Mouse (Mus musculus): ENCODE measurements at regions not wholly inside any gene's neighbourhood (a gene's known extent, or its start where the extent isn't known, plus 50 kb on each side); places are given as distances from the start of the nearest gene placed in this dataset.

DNA sequence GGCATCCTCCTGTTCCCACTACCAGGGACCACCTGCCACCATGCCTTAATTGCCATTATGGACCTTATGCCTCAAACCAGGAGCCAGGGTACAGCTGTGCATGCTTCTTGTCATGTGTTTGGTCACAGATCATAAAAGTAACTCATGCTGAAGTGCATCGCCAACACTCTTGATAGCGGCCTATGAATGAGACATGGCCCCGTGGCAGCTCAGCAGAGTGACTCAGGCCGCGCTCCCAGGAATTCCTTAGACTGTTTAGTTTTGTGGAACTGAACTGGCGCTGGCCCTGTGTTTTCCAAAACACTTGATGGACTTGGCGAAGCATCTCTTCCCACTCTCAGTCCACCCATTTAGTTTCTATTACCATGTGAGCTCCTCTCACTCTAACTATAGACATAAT is 51.1 kb upstream of the Ednrb start:
- TF ChIP-seq CTCF (IDR thresholded peaks at IDR 0.05; ENCODE audit: borderline replicate concordance, extremely low read depth, insufficient read depth, insufficient read length), result no peak
- TF ChIP-seq POLR2A (IDR thresholded peaks at IDR 0.05; ENCODE audit: borderline replicate concordance, extremely low read depth, insufficient read depth, insufficient read length, poor library complexity, severe bottlenecking), result no peak
